Mouse (Mus musculus): ENCODE measurements at regions not wholly inside any gene's neighbourhood (a gene's known extent, or its start where the extent isn't known, plus 50 kb on each side); places are given as distances from the start of the nearest gene placed in this dataset.

- Histone ChIP-seq H3K27me3 (replicated peaks; ENCODE audit: control insufficient read depth, insufficient read depth, low read length) (no peaks in the 10 kb centered on the region), H3K36me3 (ENCODE audit: control insufficient read depth, insufficient read depth, low read length) (no peaks in the 10 kb centered on the region), H3K9ac (ENCODE audit: low read depth, low read length) (no peak overlapping the region), H3K27ac (ENCODE audit: low read depth, low read length) (no peak overlapping the region), H3K4me2 (no peak overlapping the region), H3K9me3 (ENCODE audit: control insufficient read depth, low read length) (no peaks in the 10 kb centered on the region), H3K4me1 (replicated peaks; ENCODE audit: control insufficient read depth, insufficient read depth, low read length) (no peaks in the 10 kb centered on the region), H3K4me3 (ENCODE audit: low read depth, low read length) (no peak overlapping the region)
- 48% methylated on average over 11 of the region's 11 CpGs for WGBS
- DNase-seq (ENCODE audit: low spot score) (no peak), ATAC-seq (replicated peaks; ENCODE audit: low FRiP score) (no peak)
Observed at GRCm38 (mm10) chr1:73758110-73759061, 365.9 kb downstream of the Tns1 start.

- Histone ChIP-seq H3K4me3 (ENCODE audit: low read depth, low read length) (no peak overlapping the region), H3K36me3 (ENCODE audit: control insufficient read depth, insufficient read depth, low read length) (no peaks in the 10 kb centered on the region), H3K9me3 (ENCODE audit: control insufficient read depth, low read length) (no peaks in the 10 kb centered on the region), H3K4me2 (no peak overlapping the region), H3K4me1 (replicated peaks; ENCODE audit: control insufficient read depth, insufficient read depth, low read length) (no peaks in the 10 kb centered on the region), H3K27ac (ENCODE audit: low read depth, low read length) (no peak overlapping the region), H3K9ac (ENCODE audit: low read depth, low read length) (no peak overlapping the region), H3K27me3 (replicated peaks; ENCODE audit: control insufficient read depth, insufficient read depth, low read length) (no peaks in the 10 kb centered on the region)
- WGBS = 61% methylated on average over 5 of the region's 5 CpGs
- ATAC-seq (replicated peaks; ENCODE audit: low FRiP score) (no peak), DNase-seq (ENCODE audit: low spot score) (no peak)
Observed at GRCm38 (mm10) chr1:73755791-73756190, 368.5 kb downstream of the Tns1 start.

DNA sequence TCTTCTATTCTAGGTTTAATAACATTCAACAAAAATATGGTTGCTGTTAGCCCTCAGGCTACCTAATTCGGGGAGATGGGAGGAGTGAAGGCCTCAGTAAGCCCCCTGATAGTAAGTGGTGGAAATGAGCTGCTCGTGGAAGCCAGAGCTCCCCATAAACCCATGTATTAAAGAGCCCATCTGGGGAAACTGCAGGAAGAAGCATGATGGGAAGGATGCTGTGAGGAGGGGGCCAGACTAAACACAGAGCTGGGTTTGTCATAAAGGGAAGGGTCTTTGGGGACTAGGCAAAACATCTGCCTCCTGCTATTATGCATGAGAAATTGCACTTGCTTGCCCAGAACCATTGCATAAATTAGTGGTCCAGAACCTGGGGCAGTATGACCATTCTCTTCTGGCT lies 369.3 kb downstream of the Tns1 start:
- H3K4me3 ChIP-seq (ENCODE audit: low read depth, low read length) = no peak overlapping the region
- no peak for ATAC-seq (replicated peaks; ENCODE audit: low FRiP score)
- no peak for DNase-seq (ENCODE audit: low spot score)
- H3K9ac ChIP-seq (ENCODE audit: low read depth, low read length) = no peak overlapping the region
- no peaks in the 10 kb centered on the region for H3K27me3 ChIP-seq (replicated peaks; ENCODE audit: control insufficient read depth, insufficient read depth, low read length)
- H3K27ac ChIP-seq (ENCODE audit: low read depth, low read length) = no peak overlapping the region
- H3K9me3 ChIP-seq (ENCODE audit: control insufficient read depth, low read length) = no peaks in the 10 kb centered on the region
- no peaks in the 10 kb centered on the region for H3K4me1 ChIP-seq (replicated peaks; ENCODE audit: control insufficient read depth, insufficient read depth, low read length)
- WGBS = 60% methylated on average over 2 of the region's 2 CpGs
- no peaks in the 10 kb centered on the region for H3K36me3 ChIP-seq (ENCODE audit: control insufficient read depth, insufficient read depth, low read length)
- H3K4me2 ChIP-seq = no peak overlapping the region

DNA sequence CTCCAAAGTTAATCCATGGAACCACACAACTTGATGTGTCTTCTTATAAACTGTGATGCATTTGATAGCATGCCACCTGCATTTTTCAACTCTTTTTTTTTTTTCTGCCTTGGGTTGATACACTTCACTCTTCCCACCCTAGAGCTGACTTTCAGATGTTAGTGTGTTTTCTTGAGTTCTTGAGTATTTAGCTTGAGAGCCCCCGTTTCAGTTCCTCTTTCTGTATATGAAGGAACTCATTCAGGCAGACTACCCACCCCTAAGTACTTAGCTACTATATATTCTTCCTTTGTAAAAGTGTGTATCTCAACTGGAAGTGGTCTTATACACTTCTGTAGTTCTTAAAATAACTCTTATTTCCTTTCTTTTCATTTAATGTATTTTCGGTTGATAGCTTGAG lies 371.1 kb downstream of the Tns1 start:
- no peaks in the 10 kb centered on the region for H3K27me3 ChIP-seq (replicated peaks; ENCODE audit: control insufficient read depth, insufficient read depth, low read length)
- H3K9me3 ChIP-seq (ENCODE audit: control insufficient read depth, low read length) = no peaks in the 10 kb centered on the region
- H3K9ac ChIP-seq (ENCODE audit: low read depth, low read length) = no peak overlapping the region
- H3K4me2 ChIP-seq = no peak overlapping the region
- H3K4me3 ChIP-seq (ENCODE audit: low read depth, low read length) = no peak overlapping the region
- whole genome bisulfite sequencing = 74% methylated on average over 2 of the region's 2 CpGs
- no peak overlapping the region for H3K27ac ChIP-seq (ENCODE audit: low read depth, low read length)
- ATAC-seq (replicated peaks; ENCODE audit: low FRiP score) (no peak), DNase-seq (ENCODE audit: low spot score) (no peak)
- no peaks in the 10 kb centered on the region for H3K36me3 ChIP-seq (ENCODE audit: control insufficient read depth, insufficient read depth, low read length)
- no peaks in the 10 kb centered on the region for H3K4me1 ChIP-seq (replicated peaks; ENCODE audit: control insufficient read depth, insufficient read depth, low read length)

DNA sequence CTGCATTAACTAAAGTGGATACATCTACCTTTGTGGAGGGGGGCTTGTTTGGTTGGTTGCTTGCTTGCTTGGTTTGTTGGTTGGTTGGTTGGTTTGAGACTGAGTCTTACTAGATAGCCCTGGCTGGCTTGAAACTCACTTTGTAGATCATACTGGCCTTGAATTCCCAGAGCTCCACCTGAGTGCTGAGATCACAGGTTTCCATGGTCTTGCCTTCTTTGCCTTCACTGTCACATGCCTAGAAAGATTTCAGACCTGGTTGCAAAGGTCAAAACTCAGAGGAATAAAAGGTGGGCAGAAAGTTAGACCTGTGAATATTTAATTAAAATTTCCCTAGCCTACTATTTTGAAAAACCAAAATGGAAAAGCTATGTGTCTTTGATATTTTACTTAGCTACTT lies 375.5 kb downstream of the Tns1 start:
- H3K36me3 ChIP-seq (ENCODE audit: control insufficient read depth, insufficient read depth, low read length) = no peaks in the 10 kb centered on the region
- no peaks in the 10 kb centered on the region for H3K9me3 ChIP-seq (ENCODE audit: control insufficient read depth, low read length)
- H3K4me2 ChIP-seq = no peak overlapping the region
- H3K27me3 ChIP-seq (replicated peaks; ENCODE audit: control insufficient read depth, insufficient read depth, low read length) = no peaks in the 10 kb centered on the region
- no peak overlapping the region for H3K27ac ChIP-seq (ENCODE audit: low read depth, low read length)
- DNase-seq (ENCODE audit: low spot score) (no peak), ATAC-seq (replicated peaks; ENCODE audit: low FRiP score) (no peak)
- H3K4me3 ChIP-seq (ENCODE audit: low read depth, low read length) = no peak overlapping the region
- H3K4me1 ChIP-seq (replicated peaks; ENCODE audit: control insufficient read depth, insufficient read depth, low read length) = no peaks in the 10 kb centered on the region
- no peak overlapping the region for H3K9ac ChIP-seq (ENCODE audit: low read depth, low read length)

GRCm38 (mm10) chr1:73744555-73745234 lies 379.6 kb downstream of the Tns1 start:
- no peak overlapping the region for H3K4me3 ChIP-seq (ENCODE audit: low read depth, low read length)
- no peaks in the 10 kb centered on the region for H3K27me3 ChIP-seq (replicated peaks; ENCODE audit: control insufficient read depth, insufficient read depth, low read length)
- no peaks in the 10 kb centered on the region for H3K4me1 ChIP-seq (replicated peaks; ENCODE audit: control insufficient read depth, insufficient read depth, low read length)
- ATAC-seq (replicated peaks; ENCODE audit: low FRiP score) (no peak), DNase-seq (ENCODE audit: low spot score) (no peak)
- WGBS = 78% methylated on average over 4 of the region's 4 CpGs
- no peak overlapping the region for H3K9ac ChIP-seq (ENCODE audit: low read depth, low read length)
- no peaks in the 10 kb centered on the region for H3K36me3 ChIP-seq (ENCODE audit: control insufficient read depth, insufficient read depth, low read length)
- H3K4me2 ChIP-seq = no peak overlapping the region
- no peak overlapping the region for H3K27ac ChIP-seq (ENCODE audit: low read depth, low read length)
- H3K9me3 ChIP-seq (ENCODE audit: control insufficient read depth, low read length) = no peaks in the 10 kb centered on the region

- no peak overlapping the region for H3K4me2 ChIP-seq
- no peaks in the 10 kb centered on the region for H3K9me3 ChIP-seq (ENCODE audit: control insufficient read depth, low read length)
- H3K36me3 ChIP-seq (ENCODE audit: control insufficient read depth, insufficient read depth, low read length) = no peaks in the 10 kb centered on the region
- no peaks in the 10 kb centered on the region for H3K27me3 ChIP-seq (replicated peaks; ENCODE audit: control insufficient read depth, insufficient read depth, low read length)
- no peak overlapping the region for H3K27ac ChIP-seq (ENCODE audit: low read depth, low read length)
- no peak for ATAC-seq (replicated peaks; ENCODE audit: low FRiP score)
- no peak overlapping the region for H3K4me3 ChIP-seq (ENCODE audit: low read depth, low read length)
- 39% methylated on average over 6 of the region's 6 CpGs for WGBS
- no peak overlapping the region for H3K9ac ChIP-seq (ENCODE audit: low read depth, low read length)
- DNase-seq (ENCODE audit: low spot score) = no peak
- no peaks in the 10 kb centered on the region for H3K4me1 ChIP-seq (replicated peaks; ENCODE audit: control insufficient read depth, insufficient read depth, low read length)
Observed at GRCm38 (mm10) chr1:73743737-73744554, 380.3 kb downstream of the Tns1 start.

DNA sequence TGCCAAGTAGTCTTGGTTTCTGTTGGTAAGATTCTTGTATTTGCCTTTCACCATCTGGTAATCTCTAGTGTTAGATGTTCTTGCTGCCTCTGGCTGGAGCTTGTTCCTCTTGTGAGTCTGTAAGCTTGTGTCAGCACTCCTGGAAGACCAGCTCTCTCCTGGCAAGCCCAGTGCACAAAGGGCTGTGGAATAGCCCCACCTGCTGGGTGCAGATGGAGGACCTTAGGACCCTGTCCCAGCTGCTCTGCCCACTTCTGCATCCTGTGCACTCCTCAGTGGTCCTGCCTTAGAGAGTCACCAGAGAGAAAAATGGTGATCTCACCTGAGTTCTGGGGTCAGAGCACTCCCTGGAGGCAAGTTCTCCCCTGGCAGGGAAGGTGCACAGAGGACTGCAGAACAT lies 387.2 kb downstream of the Tns1 start:
- Histone ChIP-seq H3K4me1 (replicated peaks; ENCODE audit: control insufficient read depth, insufficient read depth, low read length) (no peaks in the 10 kb centered on the region), H3K9me3 (ENCODE audit: control insufficient read depth, low read length) (no peaks in the 10 kb centered on the region), H3K4me2 (no peak overlapping the region), H3K36me3 (ENCODE audit: control insufficient read depth, insufficient read depth, low read length) (no peaks in the 10 kb centered on the region), H3K4me3 (ENCODE audit: low read depth, low read length) (no peak overlapping the region), H3K9ac (ENCODE audit: low read depth, low read length) (no peak overlapping the region), H3K27ac (ENCODE audit: low read depth, low read length) (no peak overlapping the region), H3K27me3 (replicated peaks; ENCODE audit: control insufficient read depth, insufficient read depth, low read length) (no peaks in the 10 kb centered on the region)
- ATAC-seq (replicated peaks; ENCODE audit: low FRiP score) (no peak), DNase-seq (ENCODE audit: low spot score) (no peak)

Measured in liver, embryonic 11.5 days (tissue).